Mouse (Mus musculus) kidney, embryonic 16.5 days (tissue): ENCODE results near the gene Rep15. TPM values are rescaled to one million over a fixed set of nuclear protein-coding genes. Genes with fewer than 3 reads are reported as not detected.

ENCODE experiments used
- ATAC-seq: fragments of 200-750 bp; cut with Nextera tagmentation; 2 replicates; pipeline ENCODE4 v1.8.0; 2017; ENCODE audit warnings: moderate TSS enrichment; ENCODE audit not compliant: low FRiP score, low TSS enrichment
- H3K27ac ChIP-seq: fragments of 300-500 bp; sonication (generic); 2 replicates; pipeline ENCODE4 v1.5.1; 2014; ENCODE audit warnings: low read length
- H3K27me3 ChIP-seq: fragments of 300-500 bp; sonication (generic); 2 replicates; pipeline ENCODE4 v1.6.1; 2014; ENCODE audit warnings: low read length, control low read depth, mixed read lengths; ENCODE audit not compliant: insufficient read depth
- H3K36me3 ChIP-seq: fragments of 300-500 bp; sonication (generic); 2 replicates; pipeline ENCODE4 v1.6.1; 2014; ENCODE audit warnings: low read length, control low read depth, mixed read lengths; ENCODE audit not compliant: insufficient read depth
- H3K4me1 ChIP-seq: fragments of 300-500 bp; sonication (generic); 2 replicates; pipeline ENCODE4 v1.6.1; 2014; ENCODE audit warnings: low read length, control low read depth, mixed read lengths; ENCODE audit not compliant: insufficient read depth
- H3K4me2 ChIP-seq: fragments of 300-500 bp; sonication (generic); replicated peaks from 2 replicates; pipeline ENCODE4 v1.6.1; 2014; ENCODE audit warnings: low read depth, low read length
- H3K4me3 ChIP-seq: fragments of 300-500 bp; sonication (generic); 2 replicates; pipeline ENCODE4 v1.5.1; 2014; ENCODE audit warnings: mild to moderate bottlenecking, low read length
- H3K9ac ChIP-seq: fragments of 300-500 bp; sonication (generic); replicated peaks from 2 replicates; pipeline ENCODE4 v1.6.1; 2014; ENCODE audit warnings: low read length
- H3K9me3 ChIP-seq: fragments of 300-500 bp; sonication (generic); 2 replicates; pipeline ENCODE4 v1.6.1; 2016; ENCODE audit warnings: low read length, control low read depth
- WGBS: fragments of 180-500 bp; shearing (Covaris S2); extraction: QIAGEN DNeasy Blood & Tissue Kit; methylation state at CpG from one replicate; pipeline ENCODE4 v1.1.7; 2014; 5-methylcytosine and 5-hydroxymethylcytosine counted together
- polyA plus RNA-seq: library from polyadenylated mRNA; unstranded; fragments of >200 nt; fragmentation: Nextera tagmentation; extraction: Ambion mirVana; gene quantifications from 2 replicates; pipeline ENCODE4 v1.2.1, GENCODE M21; 2015

Rep15 gene
- polyA plus RNA-seq, 1 experiment from 2014 or later, result 1.1 TPM

DNA sequence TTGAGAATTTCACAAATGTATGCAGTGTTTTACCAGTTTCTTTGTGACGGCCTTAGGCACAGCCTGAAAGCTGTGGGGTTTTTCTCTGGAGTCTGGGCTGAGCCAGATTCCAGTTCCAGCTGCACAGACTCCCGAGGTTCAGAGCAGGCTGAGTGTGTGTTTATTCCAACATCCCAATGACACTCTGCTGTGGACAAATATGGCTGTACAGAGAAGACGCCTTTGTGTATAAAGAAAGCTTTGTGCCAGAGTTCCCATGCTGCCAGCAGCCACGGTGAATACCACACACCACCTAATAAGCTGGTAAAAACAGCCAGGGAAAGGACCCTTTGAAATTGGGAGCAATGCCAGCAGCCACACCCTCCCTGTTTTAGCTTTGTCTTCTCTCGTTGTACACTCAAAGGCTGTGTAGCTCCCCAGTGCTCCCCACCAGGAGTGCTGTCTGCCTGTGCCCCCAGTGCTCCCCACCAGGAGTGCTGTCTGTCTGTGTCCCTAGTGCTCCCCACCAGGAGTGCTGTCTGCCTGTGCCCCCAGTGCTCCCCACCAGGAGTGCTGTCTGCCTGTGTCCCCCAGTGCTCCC lies 43.5 kb downstream of the Rep15 start:
- no peaks in the 10 kb centered on the region for H3K27me3 ChIP-seq
- no peak overlapping the region for H3K9ac ChIP-seq
- no peak overlapping the region for H3K27ac ChIP-seq
- no peaks in the 10 kb centered on the region for H3K4me1 ChIP-seq
- no peak overlapping the region for H3K4me2 ChIP-seq
- no peak overlapping the region for H3K4me3 ChIP-seq
- 77% methylated on average over 5 of the region's 5 CpGs for WGBS
- peaks cover 26% of the 10 kb centered on the region for H3K36me3 ChIP-seq
- H3K9me3 ChIP-seq, result 0 out of 2 replicates have a peak, but pooled peaks cover 2% of the 10 kb centered on the region
- ATAC-seq, result peak; percentile 31; the same call in 1 of the 2 replicates

DNA sequence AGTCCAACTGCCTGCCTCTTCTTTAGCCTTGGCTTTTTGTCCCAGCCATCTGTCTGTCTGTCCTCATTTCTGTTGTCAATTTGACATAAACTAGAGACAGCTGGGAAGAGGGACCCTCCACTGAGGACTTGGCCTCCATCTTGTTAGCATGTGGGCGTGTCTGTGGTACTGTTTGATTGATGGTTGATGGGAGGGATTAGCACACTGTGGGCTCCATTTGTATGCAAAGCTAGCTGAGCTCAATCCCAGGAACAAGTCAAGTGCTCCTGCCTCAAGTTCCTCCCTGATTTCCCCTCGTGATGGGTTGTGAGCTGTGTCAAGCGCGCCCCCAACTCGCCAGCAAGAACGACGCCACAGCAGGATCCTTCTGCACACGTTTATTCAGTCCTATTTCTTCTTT lies 44.5 kb downstream of the Rep15 start:
- WGBS, result 92% methylated on average over 7 of the region's 8 CpGs
- ATAC-seq, result no peak
- Histone ChIP-seq H3K4me3 (no peak overlapping the region), H3K4me2 (no peak overlapping the region), H3K27me3 (no peaks in the 10 kb centered on the region), H3K27ac (no peak overlapping the region), H3K36me3 (peaks cover 18% of the 10 kb centered on the region), H3K9me3 (0 out of 2 replicates have a peak, but pooled peaks cover 2% of the 10 kb centered on the region), H3K4me1 (no peaks in the 10 kb centered on the region), H3K9ac (no peak overlapping the region)

DNA sequence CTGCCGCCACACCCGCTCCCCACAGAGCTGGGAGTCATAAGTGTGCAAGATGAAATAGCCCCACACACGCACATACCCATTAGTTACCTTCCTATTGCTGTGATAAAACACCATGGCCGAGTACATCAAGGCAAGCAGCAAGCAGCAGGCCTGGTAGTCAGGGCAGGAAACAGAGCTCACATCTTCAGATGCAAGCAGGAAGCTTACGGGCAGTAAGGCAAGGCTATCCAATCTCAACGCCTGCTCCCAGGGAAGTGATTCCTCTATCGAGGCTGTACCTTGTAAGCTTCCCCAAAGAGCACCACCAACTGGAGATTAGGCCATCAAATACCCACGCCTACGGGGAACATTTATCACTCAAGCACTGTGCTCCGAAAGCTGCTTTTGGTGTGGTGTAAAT lies 47.5 kb downstream of the Rep15 start:
- Histone ChIP-seq H3K4me3 (no peak overlapping the region), H3K9me3 (0 out of 2 replicates have a peak, but pooled peaks cover 2% of the 10 kb centered on the region), H3K4me1 (no peaks in the 10 kb centered on the region), H3K27ac (no peak overlapping the region), H3K27me3 (no peaks in the 10 kb centered on the region), H3K36me3 (peaks cover 11% of the 10 kb centered on the region), H3K4me2 (no peak overlapping the region), H3K9ac (no peak overlapping the region)
- ATAC-seq, result no peak
- 90% methylated on average over 10 of the region's 10 CpGs for WGBS

Other genes starting within 250 kb of the Rep15 start
- 3.0 and 4.7 TPM in 2 replicates for gene Arntl2, start 236.5 kb upstream of the Rep15 start, polyA plus RNA-seq
- not detected in 2 replicates for gene Smco2, start 182.5 kb upstream of the Rep15 start, polyA plus RNA-seq
- 66.1 and 71.1 TPM in 2 replicates for gene Ppfibp1, start 144.1 kb upstream of the Rep15 start, polyA plus RNA-seq
- gene 1700034J05Rik, start 78.2 kb upstream of the Rep15 start, polyA plus RNA-seq, result 0.17 and 0.37 TPM in 2 replicates
- gene Mrps35, start 10.2 kb downstream of the Rep15 start, polyA plus RNA-seq, result 120 and 131 TPM in 2 replicates
- gene Mansc4, start 54.4 kb downstream of the Rep15 start, polyA plus RNA-seq, result 5.3 and 5.9 TPM in 2 replicates
- 6.0 and 7.0 TPM in 2 replicates for gene Klhl42, start 58.8 kb downstream of the Rep15 start, polyA plus RNA-seq
- gene Pthlh, start 231.6 kb downstream of the Rep15 start, polyA plus RNA-seq, result 1.3 TPM in 2 replicates